Mouse (Mus musculus) stomach, embryonic 15.5 days (tissue): ENCODE measurements around the gene Hand1. TPM values are rescaled to one million over a fixed set of nuclear protein-coding genes. Genes with fewer than 3 reads are reported as not detected.
"Not testable (repeated sequence)": the region's sequence is repeated elsewhere in the genome, so short reads cannot be mapped to it uniquely, and the experiment has no call there.

Experiments
- ATAC-seq: fragments of 200-750 bp; cut with Nextera tagmentation; 2 replicates; pipeline ENCODE4 v1.8.0; 2017; ENCODE audit warnings: low read depth, moderate number of reproducible peaks, moderate TSS enrichment; ENCODE audit not compliant: insufficient read depth, low FRiP score
- H3K27ac ChIP-seq: fragments of 300-500 bp; sonication (generic); 2 replicates; pipeline ENCODE4 v1.5.1; 2015; ENCODE audit warnings: mild to moderate bottlenecking, inconsistent platforms
- H3K27me3 ChIP-seq: fragments of 300-500 bp; sonication (generic); replicated peaks from 2 replicates; pipeline ENCODE4 v1.6.1; 2015; ENCODE audit warnings: inconsistent platforms
- H3K36me3 ChIP-seq: fragments of 300-500 bp; sonication (generic); 2 replicates; pipeline ENCODE4 v1.6.1; 2015; ENCODE audit warnings: inconsistent platforms
- H3K4me1 ChIP-seq: fragments of 300-500 bp; sonication (generic); 2 replicates; pipeline ENCODE4 v1.6.1; 2015; ENCODE audit warnings: inconsistent platforms
- H3K4me2 ChIP-seq: fragments of 300-500 bp; sonication (generic); 2 replicates; pipeline ENCODE4 v1.6.1; 2015; ENCODE audit warnings: mild to moderate bottlenecking, inconsistent platforms
- H3K4me3 ChIP-seq: fragments of 300-500 bp; sonication (generic); replicated peaks from 2 replicates; pipeline ENCODE4 v1.5.1; 2015; ENCODE audit warnings: inconsistent platforms
- H3K9ac ChIP-seq: fragments of 300-500 bp; sonication (generic); 2 replicates; pipeline ENCODE4 v1.6.1; 2015; ENCODE audit warnings: inconsistent platforms
- H3K9me3 ChIP-seq: fragments of 300-500 bp; sonication (generic); 2 replicates; pipeline ENCODE4 v1.6.1; 2016; ENCODE audit warnings: inconsistent platforms
- WGBS: fragments of 180-500 bp; shearing (Covaris S2); methylation state at CpG from one replicate; pipeline ENCODE4 v1.1.7; 2015; 5-methylcytosine and 5-hydroxymethylcytosine counted together
- polyA plus RNA-seq: library from polyadenylated mRNA; unstranded; fragments of >200 nt; fragmentation: Nextera tagmentation; extraction: Ambion mirVana; gene quantifications from 2 replicates; pipeline ENCODE4 v1.2.1, GENCODE M21; 2015

Gene Hand1
- polyA plus RNA-seq, 1 experiment from 2014 or later = 6.9 TPM

GRCm38 (mm10) chr11:57831281-57831781, 1.3 kb downstream of the Hand1 start:
- no peak for ATAC-seq
- H3K36me3 ChIP-seq = no peaks in the 10 kb centered on the region
- WGBS = 14% methylated on average over 31 of the region's 31 CpGs
- no peak overlapping the region for H3K4me2 ChIP-seq
- no peak overlapping the region; the same call in 1 of the 2 replicates for H3K4me3 ChIP-seq
- H3K4me1 ChIP-seq = peaks cover 27% of the 10 kb centered on the region
- H3K9ac ChIP-seq = no peak overlapping the region
- H3K27me3 ChIP-seq = peaks cover 83% of the 10 kb centered on the region
- no peak overlapping the region for H3K27ac ChIP-seq
- no peaks in the 10 kb centered on the region for H3K9me3 ChIP-seq

DNA sequence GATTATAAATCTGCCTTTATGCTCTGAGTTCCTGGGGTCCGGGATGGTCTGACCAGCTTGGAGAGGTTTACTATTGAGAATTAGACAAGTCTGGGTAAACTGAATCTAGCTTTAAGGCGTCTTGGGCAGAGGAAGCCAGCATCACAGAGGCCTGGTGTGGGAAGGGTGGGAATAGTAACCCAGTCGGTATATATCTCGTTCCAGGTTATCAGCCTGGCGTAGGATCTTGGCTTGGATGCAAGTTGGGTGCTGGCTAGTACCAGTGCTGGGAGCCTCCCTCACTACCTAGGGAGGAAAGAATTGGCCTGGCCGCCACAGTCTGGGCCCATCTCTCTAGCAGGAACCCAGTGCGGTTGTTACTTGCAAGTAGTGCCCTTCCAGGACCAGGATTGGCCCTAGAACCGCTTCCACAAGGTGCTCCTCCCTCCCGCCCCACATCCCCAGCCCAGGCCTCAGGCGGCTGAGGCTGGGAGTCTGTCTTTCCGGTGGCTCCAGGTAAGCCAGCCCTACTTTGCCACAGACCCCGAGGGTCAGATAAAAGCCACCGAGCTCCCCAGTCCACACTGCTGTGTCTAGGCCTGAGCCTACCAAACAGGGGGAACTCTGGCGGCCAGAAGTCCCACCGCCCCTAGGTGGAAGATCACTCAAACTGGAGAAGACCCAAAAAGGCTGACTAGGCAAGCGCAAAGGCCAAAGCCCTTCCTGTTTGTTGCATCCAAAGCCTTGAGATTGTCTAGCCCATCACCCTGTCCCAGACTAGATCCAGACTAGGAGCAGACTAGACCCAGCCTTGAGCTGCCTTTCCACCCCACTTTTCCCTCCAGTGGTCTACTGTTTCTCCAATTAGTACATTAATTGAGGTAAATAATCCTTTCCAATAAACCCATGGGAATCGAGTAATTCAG, 2.5 kb downstream of the Hand1 start:
- no peak overlapping the region for H3K4me2 ChIP-seq
- no peaks in the 10 kb centered on the region for H3K36me3 ChIP-seq
- no peaks in the 10 kb centered on the region for H3K9me3 ChIP-seq
- peaks cover 27% of the 10 kb centered on the region for H3K4me1 ChIP-seq
- peak overlapping the region; percentile 8; the same call in 1 of the 2 replicates for H3K4me3 ChIP-seq
- no peak for ATAC-seq
- no peak overlapping the region for H3K27ac ChIP-seq
- H3K9ac ChIP-seq = no peak overlapping the region
- WGBS = 50% methylated on average over 17 of the region's 17 CpGs
- peaks cover 72% of the 10 kb centered on the region for H3K27me3 ChIP-seq

DNA sequence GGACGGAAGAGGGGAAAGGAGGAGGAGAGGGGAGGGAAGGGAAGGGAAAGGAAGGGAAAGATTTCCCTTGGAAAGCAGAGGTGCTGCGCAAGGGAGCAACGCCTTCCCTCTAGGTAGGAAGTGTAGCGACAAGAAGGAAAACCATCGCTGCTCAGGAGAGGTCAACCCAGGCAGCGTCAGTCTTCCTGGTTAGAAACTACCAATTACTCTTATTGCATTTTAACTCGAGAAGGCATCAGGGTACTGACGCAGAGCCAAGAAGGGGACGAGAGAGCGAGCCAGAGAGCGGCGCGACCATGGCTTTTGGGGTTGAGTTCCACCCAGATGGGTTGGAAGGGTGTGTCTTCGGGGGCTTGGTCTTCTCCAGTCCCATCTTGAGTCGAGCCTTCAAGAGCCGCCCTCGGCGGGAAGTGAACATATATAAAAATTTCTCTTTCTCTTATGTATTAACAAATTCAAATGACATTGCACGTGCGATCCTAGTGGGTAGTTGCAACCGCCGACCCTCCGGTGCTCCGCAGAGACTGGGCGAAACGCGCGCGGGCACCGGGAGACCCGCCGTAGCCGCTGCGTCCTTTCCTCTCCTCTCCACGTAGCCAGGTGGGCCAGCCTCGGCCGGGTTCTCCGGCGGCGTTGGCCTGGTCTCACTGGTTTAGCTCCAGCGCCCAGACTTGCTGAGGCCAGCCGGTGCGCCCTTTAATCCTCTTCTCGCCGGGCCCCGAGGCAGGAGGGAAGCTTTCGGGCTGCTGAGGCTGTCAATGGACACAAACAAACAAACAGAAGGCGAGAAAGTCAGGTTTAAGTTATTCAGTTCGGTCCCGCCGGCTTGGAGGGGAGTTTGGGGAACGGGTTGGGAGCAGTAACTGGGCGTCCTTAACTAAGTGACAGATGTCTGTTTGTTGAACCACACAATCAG, 3.4 kb downstream of the Hand1 start:
- Histone ChIP-seq H3K36me3 (no peaks in the 10 kb centered on the region), H3K9ac (no peak overlapping the region), H3K4me2 (peak overlapping the region; percentile 19; the same call in 1 of the 2 replicates), H3K9me3 (no peaks in the 10 kb centered on the region), H3K4me3 (peak overlapping the region; percentile 4; the same call in 1 of the 2 replicates), H3K27ac (no peak overlapping the region), H3K4me1 (peaks cover 28% of the 10 kb centered on the region), H3K27me3 (peaks cover 70% of the 10 kb centered on the region)
- 12% methylated on average over 53 of the region's 53 CpGs for WGBS
- no peak for ATAC-seq

- H3K4me1 ChIP-seq = peaks cover 21% of the 10 kb centered on the region
- peaks cover 58% of the 10 kb centered on the region for H3K27me3 ChIP-seq
- peak overlapping the region; percentile 63 for H3K4me2 ChIP-seq
- 5% methylated on average over 33 of the region's 33 CpGs for WGBS
- no peak overlapping the region for H3K27ac ChIP-seq
- no peaks in the 10 kb centered on the region for H3K36me3 ChIP-seq
- H3K4me3 ChIP-seq = peak overlapping the region; percentile 29
- ATAC-seq = no peak
- H3K9me3 ChIP-seq = no peaks in the 10 kb centered on the region
- H3K9ac ChIP-seq = no peak overlapping the region
These were observed 4.6 kb downstream of the Hand1 start for GRCm38 (mm10) chr11:57827915-57828545.

GRCm38 (mm10) chr11:57827048-57827914, 5.3 kb downstream of the Hand1 start:
- H3K36me3 ChIP-seq = no peaks in the 10 kb centered on the region
- peaks cover 21% of the 10 kb centered on the region for H3K4me1 ChIP-seq
- ATAC-seq = no peak
- H3K4me3 ChIP-seq = peak overlapping the region; percentile 29
- peak overlapping the region; percentile 63 for H3K4me2 ChIP-seq
- H3K27me3 ChIP-seq = peaks cover 50% of the 10 kb centered on the region
- H3K27ac ChIP-seq = no peak overlapping the region
- no peaks in the 10 kb centered on the region for H3K9me3 ChIP-seq
- WGBS = 2% methylated on average over 41 of the region's 41 CpGs
- no peak overlapping the region for H3K9ac ChIP-seq

- WGBS = 54% methylated on average over 11 of the region's 11 CpGs
- not testable (repeated sequence) for ATAC-seq, H3K36me3 ChIP-seq, H3K9ac ChIP-seq, H3K9me3 ChIP-seq, H3K4me3 ChIP-seq, H3K27ac ChIP-seq, H3K4me2 ChIP-seq
- peaks cover 30% of the 10 kb centered on the region for H3K27me3 ChIP-seq
- H3K4me1 ChIP-seq = peaks cover 21% of the 10 kb centered on the region
These were observed 7.4 kb downstream of the Hand1 start for GRCm38 (mm10) chr11:57825234-57825633.

DNA sequence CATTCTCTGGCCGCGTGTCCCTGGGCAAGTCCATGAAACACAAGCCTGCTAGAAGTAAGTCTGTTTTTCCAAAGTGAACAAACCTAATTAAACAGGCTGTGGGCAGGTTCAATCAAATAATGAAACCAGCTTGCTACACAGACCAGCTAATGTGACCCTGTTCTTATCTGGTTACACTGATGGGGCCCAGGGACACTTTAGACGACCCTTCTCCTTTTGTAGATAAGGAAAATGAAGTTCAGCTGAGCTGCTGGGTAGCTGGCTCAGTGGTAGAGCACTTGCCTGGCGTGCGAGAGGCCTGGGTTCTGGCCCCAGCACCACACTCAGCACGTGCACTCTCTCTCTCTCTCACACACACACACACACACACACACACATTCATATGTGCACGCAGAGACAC, 8.9 kb downstream of the Hand1 start:
- no peak for ATAC-seq
- Histone ChIP-seq H3K4me3 (no peak overlapping the region), H3K9ac (no peak overlapping the region), H3K27me3 (peaks cover 15% of the 10 kb centered on the region; the same call in 1 of the 2 replicates), H3K9me3 (no peaks in the 10 kb centered on the region), H3K4me2 (no peak overlapping the region), H3K4me1 (peaks cover 14% of the 10 kb centered on the region), H3K36me3 (no peaks in the 10 kb centered on the region), H3K27ac (no peak overlapping the region)
- 65% methylated on average over 7 of the region's 7 CpGs for WGBS

DNA sequence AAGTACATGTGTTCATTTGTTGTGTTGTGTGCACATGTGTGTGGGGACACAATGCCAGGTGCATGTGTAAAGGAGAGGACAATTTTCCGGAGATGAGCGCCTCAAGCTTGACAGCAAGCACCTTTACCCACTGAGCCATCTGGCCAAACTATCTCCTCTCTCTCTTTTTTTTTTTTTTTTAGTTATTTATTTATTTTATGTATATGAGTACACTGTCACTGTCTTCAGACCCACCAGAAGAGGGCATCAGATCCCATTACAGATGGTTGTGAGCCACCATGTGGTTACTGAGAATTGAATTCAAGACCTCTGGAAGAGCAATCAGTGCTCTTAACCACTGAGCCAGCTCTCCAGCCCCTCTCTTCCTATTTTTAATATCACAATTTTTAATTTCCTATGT, 9.5 kb downstream of the Hand1 start:
- H3K27me3 ChIP-seq = peaks cover 15% of the 10 kb centered on the region; the same call in 1 of the 2 replicates
- H3K9ac ChIP-seq, H3K36me3 ChIP-seq, H3K4me2 ChIP-seq, H3K27ac ChIP-seq, H3K4me3 ChIP-seq, H3K9me3 ChIP-seq, ATAC-seq: not testable (repeated sequence)
- WGBS = 88% methylated on average over 2 of the region's 2 CpGs
- peaks cover 12% of the 10 kb centered on the region for H3K4me1 ChIP-seq

GRCm38 (mm10) chr11:57819999-57820581, 12.5 kb downstream of the Hand1 start:
- WGBS = 28% methylated on average over 9 of the region's 9 CpGs
- H3K9me3 ChIP-seq = no peaks in the 10 kb centered on the region
- peak; percentile 22; the same call in 1 of the 2 replicates for ATAC-seq

DNA sequence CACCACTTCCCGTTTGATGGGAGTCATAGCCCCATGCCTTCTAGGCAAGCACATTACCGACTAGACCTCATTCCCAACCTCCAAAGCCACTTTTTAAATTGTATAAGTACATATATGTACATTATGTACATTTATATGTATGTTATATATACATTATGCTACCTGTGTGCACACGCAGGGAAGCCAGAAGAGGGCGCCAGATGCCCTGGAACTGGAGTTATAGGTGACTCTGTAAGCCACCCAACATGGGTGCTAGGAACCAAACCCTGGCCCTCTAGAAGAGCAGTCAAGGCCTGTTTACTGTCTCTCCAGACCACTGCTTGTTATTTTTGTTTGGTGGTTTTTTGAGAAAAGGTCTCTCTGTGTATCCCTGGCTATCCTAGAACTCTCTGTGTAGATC, 14.4 kb downstream of the Hand1 start:
- no peaks in the 10 kb centered on the region for H3K36me3 ChIP-seq
- no peaks in the 10 kb centered on the region for H3K9me3 ChIP-seq
- no peak overlapping the region for H3K9ac ChIP-seq
- no peak for ATAC-seq
- no peaks in the 10 kb centered on the region for H3K27me3 ChIP-seq
- H3K4me3 ChIP-seq = no peak overlapping the region
- no peaks in the 10 kb centered on the region for H3K4me1 ChIP-seq
- WGBS = 90% methylated on average over 4 of the region's 4 CpGs
- no peak overlapping the region for H3K27ac ChIP-seq
- no peak overlapping the region for H3K4me2 ChIP-seq

More at GRCm38 (mm10) chr11:57819999-57820581, 12.5 kb downstream of the Hand1 start:
- no peaks in the 10 kb centered on the region for H3K36me3 ChIP-seq
- H3K4me1 ChIP-seq = peaks cover 4% of the 10 kb centered on the region; the same call in 1 of the 2 replicates
- no peak overlapping the region for H3K4me2 ChIP-seq
- H3K27ac ChIP-seq = no peak overlapping the region
- no peak overlapping the region for H3K4me3 ChIP-seq
- 0 out of 2 replicates have a peak, but pooled peaks cover 4% of the 10 kb centered on the region for H3K27me3 ChIP-seq
- no peak overlapping the region for H3K9ac ChIP-seq
